Mouse (Mus musculus): ENCODE data around the gene Phf5a. TPM values are rescaled to one million over a fixed set of nuclear protein-coding genes. Genes with fewer than 3 reads are reported as not detected.
A peak's percentile ranks its signal among the peaks of the same experiment; 100 is the strongest.

Phf5a gene
- polyA plus RNA-seq, 1 experiment, result 95.3 TPM

DNA sequence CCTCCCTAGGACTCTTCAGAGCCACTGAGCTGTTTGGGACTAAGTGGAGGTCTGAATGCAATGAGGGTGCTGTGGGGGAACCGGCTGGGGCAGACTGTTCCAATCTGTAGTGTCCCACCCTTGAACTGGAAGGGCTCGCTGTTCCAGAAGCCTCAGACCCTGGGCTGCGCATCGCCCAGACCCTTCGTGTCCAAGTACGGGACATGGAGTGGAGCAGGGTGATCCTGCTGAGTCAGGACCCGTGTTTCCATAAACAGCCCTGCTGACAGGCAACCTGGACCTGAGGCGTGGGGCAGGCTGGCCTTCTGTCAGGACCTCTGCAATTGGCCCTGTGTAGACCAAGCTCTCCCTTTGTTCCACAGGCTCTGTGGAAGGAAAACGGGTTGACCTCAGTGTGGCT is 25.0 kb downstream of the Phf5a start:
- Histone ChIP-seq H3ac (ENCODE audit: control insufficient read depth, insufficient read length) (no peak overlapping the region), H3K36me3 (ENCODE audit: control insufficient read depth, insufficient read depth) (peaks cover 16% of the 10 kb centered on the region), H3K27me3 (ENCODE audit: control insufficient read depth, insufficient read depth, insufficient read length) (no peaks in the 10 kb centered on the region), H3K79me2 (ENCODE audit: control insufficient read depth, insufficient read depth) (peaks cover 13% of the 10 kb centered on the region), H3K4me2 (ENCODE audit: low read depth) (no peak overlapping the region), H3K4me3 (no peak overlapping the region)
- TF ChIP-seq POLR2AphosphoS2 (IDR thresholded peaks at IDR 0.05; ENCODE audit: insufficient read length, low read depth) (peak; percentile 73), POLR2A (IDR thresholded peaks at IDR 0.05; ENCODE audit: insufficient read length, low read depth) (no peak)

DNA sequence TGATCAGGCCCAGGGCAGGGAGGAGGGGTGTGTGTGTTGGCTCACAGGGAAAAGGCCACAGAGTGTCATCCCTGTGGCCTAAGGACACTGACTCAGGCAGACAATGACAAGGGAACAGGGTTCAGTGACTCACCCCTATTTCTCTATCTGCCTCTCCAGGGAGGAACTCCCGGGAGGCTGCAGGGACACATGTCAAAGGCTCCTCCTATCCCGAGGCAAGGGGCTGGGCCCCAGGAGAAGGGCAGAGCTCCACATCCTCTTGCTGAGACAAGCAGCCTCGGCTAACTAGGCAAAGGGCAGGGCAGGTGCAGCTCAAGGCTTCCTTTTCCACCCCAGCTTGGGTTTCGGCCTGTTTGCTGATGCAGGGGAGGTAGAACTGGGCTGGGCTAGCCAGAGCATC is 26.0 kb downstream of the Phf5a start:
- no peak overlapping the region for H3ac ChIP-seq (ENCODE audit: control insufficient read depth, insufficient read length)

GRCm38 (mm10) chr15:81845033-81845625 is 26.6 kb downstream of the Phf5a start:
- H3K79me2 ChIP-seq (ENCODE audit: control insufficient read depth, insufficient read depth), result peaks cover 3% of the 10 kb centered on the region
- H3K27me3 ChIP-seq (ENCODE audit: control insufficient read depth, insufficient read depth, insufficient read length), result no peaks in the 10 kb centered on the region
- peaks cover 6% of the 10 kb centered on the region for H3K36me3 ChIP-seq (ENCODE audit: control insufficient read depth, insufficient read depth)

More for the DNA sequence above, 26.0 kb downstream of the Phf5a start:
- peaks cover 9% of the 10 kb centered on the region for H3K79me2 ChIP-seq (ENCODE audit: control insufficient read depth, insufficient read depth)
- H3K4me3 ChIP-seq, result no peak overlapping the region
- peaks cover 12% of the 10 kb centered on the region for H3K36me3 ChIP-seq (ENCODE audit: control insufficient read depth, insufficient read depth)
- H3K4me2 ChIP-seq (ENCODE audit: low read depth), result peak overlapping the region; percentile 22
- TF ChIP-seq MYOG (IDR thresholded peaks at IDR 0.05; ENCODE audit: control insufficient read depth in 1 of 3, insufficient read depth in 1 of 3, insufficient read length in 2 of 3, low read depth in 2 of 3) (peak in 1 of 3 experiments; percentile 15), TCF3 (IDR thresholded peaks at IDR 0.05; ENCODE audit: insufficient read length, low read depth) (no peak), CEBPB (IDR thresholded peaks at IDR 0.05; ENCODE audit: insufficient read depth, poor library complexity, severe bottlenecking) (no peak), POLR2AphosphoS2 (IDR thresholded peaks at IDR 0.05; ENCODE audit: insufficient read length, low read depth) (peak; percentile 35), MYOD1 (IDR thresholded peaks at IDR 0.05; ENCODE audit: control insufficient read depth in 1 of 3, insufficient read length in 2 of 3, low read depth in 2 of 3) (peak in 1 of 3 experiments; percentile 58), TCF12 (IDR thresholded peaks at IDR 0.05; ENCODE audit: insufficient read depth, poor library complexity, severe bottlenecking) (no peak), SRF (IDR thresholded peaks at IDR 0.05; ENCODE audit: control insufficient read depth, insufficient read length, low read depth) (no peak)
- no peaks in the 10 kb centered on the region for H3K27me3 ChIP-seq (ENCODE audit: control insufficient read depth, insufficient read depth, insufficient read length)

GRCm38 (mm10) chr15:81842275-81842674 is 29.4 kb downstream of the Phf5a start:
- H3K4me2 ChIP-seq (ENCODE audit: low read depth), result no peak overlapping the region
- TF ChIP-seq USF1 (IDR thresholded peaks at IDR 0.05; ENCODE audit: low read depth), result no peak
- no peak overlapping the region for H3K4me3 ChIP-seq
- no peaks in the 10 kb centered on the region for H3K36me3 ChIP-seq (ENCODE audit: control insufficient read depth, insufficient read depth)
- H3K27me3 ChIP-seq (ENCODE audit: control insufficient read depth, insufficient read depth, insufficient read length), result no peaks in the 10 kb centered on the region
- H3K79me2 ChIP-seq (ENCODE audit: control insufficient read depth, insufficient read depth), result no peaks in the 10 kb centered on the region
- H3ac ChIP-seq (ENCODE audit: control insufficient read depth, insufficient read length), result no peak overlapping the region

More at GRCm38 (mm10) chr15:81845033-81845625, 26.6 kb downstream of the Phf5a start:
- Histone ChIP-seq H3ac (ENCODE audit: control insufficient read depth, insufficient read length) (no peak overlapping the region), H3K4me2 (ENCODE audit: low read depth) (no peak overlapping the region), H3K4me3 (no peak overlapping the region)
- no peak for TF ChIP-seq E2F4 (IDR thresholded peaks at IDR 0.05; ENCODE audit: insufficient read depth)
- TF ChIP-seq SRF (IDR thresholded peaks at IDR 0.05; ENCODE audit: control insufficient read depth, insufficient read length, low read depth), result no peak
- no peak for TF ChIP-seq POLR2AphosphoS2 (IDR thresholded peaks at IDR 0.05; ENCODE audit: insufficient read length, low read depth)
- TF ChIP-seq TCF3 (IDR thresholded peaks at IDR 0.05; ENCODE audit: insufficient read length, low read depth), result no peak
- TF ChIP-seq USF1 (IDR thresholded peaks at IDR 0.05; ENCODE audit: low read depth), result no peak
- no peak for TF ChIP-seq MYOD1 (IDR thresholded peaks at IDR 0.05; ENCODE audit: control insufficient read depth in 1 of 3, insufficient read length in 2 of 3, low read depth in 2 of 3)
- no peak for TF ChIP-seq CEBPB (IDR thresholded peaks at IDR 0.05; ENCODE audit: insufficient read depth, poor library complexity, severe bottlenecking)
- no peak for TF ChIP-seq TCF12 (IDR thresholded peaks at IDR 0.05; ENCODE audit: insufficient read depth, poor library complexity, severe bottlenecking)
- no peak for TF ChIP-seq MYOG (IDR thresholded peaks at IDR 0.05; ENCODE audit: control insufficient read depth in 1 of 3, insufficient read depth in 1 of 3, insufficient read length in 2 of 3, low read depth in 2 of 3)
- TF ChIP-seq MAX (IDR thresholded peaks at IDR 0.05; ENCODE audit: low read depth), result no peak
- TF ChIP-seq POLR2A (IDR thresholded peaks at IDR 0.05; ENCODE audit: insufficient read length, low read depth), result no peak
- TF ChIP-seq REST (IDR thresholded peaks at IDR 0.05; ENCODE audit: insufficient read depth, insufficient read length), result no peak

- Histone ChIP-seq H3K27me3 (ENCODE audit: control insufficient read depth, insufficient read depth, insufficient read length) (no peaks in the 10 kb centered on the region), H3K36me3 (ENCODE audit: control insufficient read depth, insufficient read depth) (no peaks in the 10 kb centered on the region), H3K79me2 (ENCODE audit: control insufficient read depth, insufficient read depth) (no peaks in the 10 kb centered on the region), H3ac (ENCODE audit: control insufficient read depth, insufficient read length) (no peak overlapping the region), H3K4me2 (ENCODE audit: low read depth) (no peak overlapping the region), H3K4me3 (no peak overlapping the region)
- TF ChIP-seq E2F4 (IDR thresholded peaks at IDR 0.05; ENCODE audit: insufficient read depth), result no peak
- no peak for TF ChIP-seq MYOD1 (IDR thresholded peaks at IDR 0.05; ENCODE audit: control insufficient read depth in 1 of 3, insufficient read length in 2 of 3, low read depth in 2 of 3)
- TF ChIP-seq TCF12 (IDR thresholded peaks at IDR 0.05; ENCODE audit: insufficient read depth, poor library complexity, severe bottlenecking), result no peak
- TF ChIP-seq CEBPB (IDR thresholded peaks at IDR 0.05; ENCODE audit: insufficient read depth, poor library complexity, severe bottlenecking), result no peak
- TF ChIP-seq USF1 (IDR thresholded peaks at IDR 0.05; ENCODE audit: low read depth), result no peak
- no peak for TF ChIP-seq MYOG (IDR thresholded peaks at IDR 0.05; ENCODE audit: control insufficient read depth in 1 of 3, insufficient read depth in 1 of 3, insufficient read length in 2 of 3, low read depth in 2 of 3)
- TF ChIP-seq POLR2A (IDR thresholded peaks at IDR 0.05; ENCODE audit: insufficient read length, low read depth), result no peak
- TF ChIP-seq SRF (IDR thresholded peaks at IDR 0.05; ENCODE audit: control insufficient read depth, insufficient read length, low read depth), result no peak
- TF ChIP-seq MAX (IDR thresholded peaks at IDR 0.05; ENCODE audit: low read depth), result no peak
- no peak for TF ChIP-seq POLR2AphosphoS2 (IDR thresholded peaks at IDR 0.05; ENCODE audit: insufficient read length, low read depth)
- no peak for TF ChIP-seq REST (IDR thresholded peaks at IDR 0.05; ENCODE audit: insufficient read depth, insufficient read length)
- TF ChIP-seq TCF3 (IDR thresholded peaks at IDR 0.05; ENCODE audit: insufficient read length, low read depth), result no peak
Observed at GRCm38 (mm10) chr15:81840306-81840705, 31.4 kb downstream of the Phf5a start.

All from myocyte (in vitro differentiated cells).